Mouse (Mus musculus): ENCODE results near the gene Olfr1131.
"Not testable (repeated sequence)": the region's sequence is repeated elsewhere in the genome, so short reads cannot be mapped to it uniquely, and the experiment has no call there.

The Olfr1131 gene

GRCm38 (mm10) chr2:87626804-87627203 lies at the start of gene Olfr1131:
TSS of gene Olfr1131 (plus strand) at chr2:87627104.
- DNase-seq (ENCODE audit: low spot score in 2 of 2): no peak

- DNase-seq (ENCODE audit: low spot score in 2 of 2): not testable (repeated sequence)
These were observed 21.0 kb upstream of the Olfr1131 start, which contains the start of gene Olfr1130 for GRCm38 (mm10) chr2:87605912-87606311. TSS of gene Olfr1130 (plus strand) at chr2:87606212.

GRCm38 (mm10) chr2:87637435-87637834 lies 10.5 kb downstream of the Olfr1131 start, which contains the start of gene Olfr1132:
TSS of gene Olfr1132 (minus strand) at chr2:87637535.
- no peak for DNase-seq (ENCODE audit: low spot score in 2 of 2)

- no peak for DNase-seq (ENCODE audit: low spot score in 2 of 2)
These were observed 15.5 kb downstream of the Olfr1131 start for GRCm38 (mm10) chr2:87642441-87642840.

- DNase-seq (ENCODE audit: low spot score in 2 of 2): no peak
These were observed 20.4 kb downstream of the Olfr1131 start, which contains the start of gene Olfr1133 for GRCm38 (mm10) chr2:87647274-87647673. TSS of gene Olfr1133 (minus strand) at chr2:87647374.

DNA sequence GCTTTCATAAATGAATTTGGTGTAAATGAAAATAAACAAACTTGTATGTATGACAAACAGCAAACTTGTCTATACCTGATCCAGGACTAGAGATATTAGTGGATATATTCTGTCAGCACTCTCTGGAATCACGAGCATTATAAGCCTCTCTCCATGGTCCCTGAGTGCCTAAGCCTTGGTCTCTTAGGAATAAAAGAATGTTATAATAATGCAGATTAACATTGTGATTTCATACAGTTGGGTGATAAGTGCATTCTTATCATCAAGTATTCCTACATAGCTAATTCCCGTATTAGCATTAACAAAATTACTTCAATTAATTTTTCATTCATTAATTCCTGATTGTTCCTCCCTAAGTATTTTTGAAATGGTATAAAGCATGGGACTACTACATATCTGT lies 31.5 kb downstream of the Olfr1131 start, which contains the start of gene Olfr1134:
Gene Olfr1134, minus strand, starts transcription at position 101 of the 400 bp plus-strand sequence.
- DNase-seq (ENCODE audit: low spot score in 2 of 2): no peak

- no peak for DNase-seq (ENCODE audit: low spot score in 2 of 2)
These were observed 46.7 kb downstream of the Olfr1131 start, which contains the start of gene Olfr1135 for GRCm38 (mm10) chr2:87673564-87673963. TSS of gene Olfr1135 (minus strand) at chr2:87673664.
